Mouse (Mus musculus): Measurements from ENCODE around the gene Gm45208. TPM values are rescaled to one million over a fixed set of nuclear protein-coding genes. Genes with fewer than 3 reads are reported as not detected.

Gene Gm45208
- polyA plus RNA-seq, 1 experiment from 2014 or later: 0.66 TPM

Other genes with a start within 250 kb of the Gm45208 start
- 0.26 TPM in 1 of 2 replicates, not detected in the other for gene Foxp3, start 148.6 kb upstream of the Gm45208 start, polyA plus RNA-seq (2016; fragmentation: Nextera tagmentation; extraction: Ambion mirVana)
- 4.1 and 4.4 TPM in 2 replicates for gene Ppp1r3f, start 148.0 kb upstream of the Gm45208 start, polyA plus RNA-seq (2016; fragmentation: Nextera tagmentation; extraction: Ambion mirVana)
- 35.4 and 36.5 TPM in 2 replicates for gene Ccdc22, start 116.7 kb upstream of the Gm45208 start, polyA plus RNA-seq (2016; fragmentation: Nextera tagmentation; extraction: Ambion mirVana)
- not detected in 2 replicates for gene Cacna1f, start 115.2 kb upstream of the Gm45208 start, polyA plus RNA-seq (2016; fragmentation: Nextera tagmentation; extraction: Ambion mirVana)
- gene Syp, start 83.8 kb upstream of the Gm45208 start, polyA plus RNA-seq (2016; fragmentation: Nextera tagmentation; extraction: Ambion mirVana): 42.0 and 44.8 TPM in 2 replicates
- 2.0 and 2.6 TPM in 2 replicates for gene Prickle3, start 65.0 kb upstream of the Gm45208 start, polyA plus RNA-seq (2016; fragmentation: Nextera tagmentation; extraction: Ambion mirVana)
- gene Plp2, start 50.9 kb upstream of the Gm45208 start, polyA plus RNA-seq (2016; fragmentation: Nextera tagmentation; extraction: Ambion mirVana): 45.5 and 52.0 TPM in 2 replicates
- 0.09 and 0.19 TPM in 2 replicates for gene Magix, start 41.0 kb upstream of the Gm45208 start, polyA plus RNA-seq (2016; fragmentation: Nextera tagmentation; extraction: Ambion mirVana)
- gene Gpkow, start 25.1 kb upstream of the Gm45208 start, polyA plus RNA-seq (2016; fragmentation: Nextera tagmentation; extraction: Ambion mirVana): 45.6 and 53.4 TPM in 2 replicates
- 21.1 and 21.2 TPM in 2 replicates for gene Wdr45, start 7.9 kb upstream of the Gm45208 start, polyA plus RNA-seq (2016; fragmentation: Nextera tagmentation; extraction: Ambion mirVana)
- 79.5 and 84.7 TPM in 2 replicates for gene Praf2, start 6.2 kb downstream of the Gm45208 start, polyA plus RNA-seq (2016; fragmentation: Nextera tagmentation; extraction: Ambion mirVana)
- gene Ccdc120, start 28.7 kb downstream of the Gm45208 start, polyA plus RNA-seq (2016; fragmentation: Nextera tagmentation; extraction: Ambion mirVana): 29.6 and 31.1 TPM in 2 replicates
- gene Tfe3, start 40.3 kb downstream of the Gm45208 start, polyA plus RNA-seq (2016; fragmentation: Nextera tagmentation; extraction: Ambion mirVana): 27.9 and 30.3 TPM in 2 replicates
- 75.7 and 84.4 TPM in 2 replicates for gene Gripap1, start 67.5 kb downstream of the Gm45208 start, polyA plus RNA-seq (2016; fragmentation: Nextera tagmentation; extraction: Ambion mirVana)
- gene Kcnd1, start 100.0 kb downstream of the Gm45208 start, polyA plus RNA-seq (2016; fragmentation: Nextera tagmentation; extraction: Ambion mirVana): 0.95 and 1.5 TPM in 2 replicates
- gene Otud5, start 119.1 kb downstream of the Gm45208 start, polyA plus RNA-seq (2016; fragmentation: Nextera tagmentation; extraction: Ambion mirVana): 60.8 and 63.0 TPM in 2 replicates
- 10.4 and 13.2 TPM in 2 replicates for gene Pim2, start 156.0 kb downstream of the Gm45208 start, polyA plus RNA-seq (2016; fragmentation: Nextera tagmentation; extraction: Ambion mirVana)
- gene Slc35a2, start 161.8 kb downstream of the Gm45208 start, polyA plus RNA-seq (2016; fragmentation: Nextera tagmentation; extraction: Ambion mirVana): 30.4 and 31.8 TPM in 2 replicates
- gene Pqbp1, start 177.0 kb downstream of the Gm45208 start, polyA plus RNA-seq (2016; fragmentation: Nextera tagmentation; extraction: Ambion mirVana): 169 and 181 TPM in 2 replicates
- 146 and 158 TPM in 2 replicates for gene Timm17b, start 177.1 kb downstream of the Gm45208 start, polyA plus RNA-seq (2016; fragmentation: Nextera tagmentation; extraction: Ambion mirVana)
- gene Gm10491, start 185.6 kb downstream of the Gm45208 start, polyA plus RNA-seq (2016; fragmentation: Nextera tagmentation; extraction: Ambion mirVana): not detected in 2 replicates
- not detected in 2 replicates for gene Gm10490, start 187.3 kb downstream of the Gm45208 start, polyA plus RNA-seq (2016; fragmentation: Nextera tagmentation; extraction: Ambion mirVana)
- gene Pcsk1n, start 197.6 kb downstream of the Gm45208 start, polyA plus RNA-seq (2016; fragmentation: Nextera tagmentation; extraction: Ambion mirVana): 57.6 and 59.9 TPM in 2 replicates
- gene Eras, start 206.4 kb downstream of the Gm45208 start, polyA plus RNA-seq (2016; fragmentation: Nextera tagmentation; extraction: Ambion mirVana): not detected in 2 replicates
- 81.5 and 85.6 TPM in 2 replicates for gene Hdac6, start 225.6 kb downstream of the Gm45208 start, polyA plus RNA-seq (2016; fragmentation: Nextera tagmentation; extraction: Ambion mirVana)

Data from forebrain, embryonic 12.5 days (tissue).